Mouse (Mus musculus) midbrain, embryonic 10.5 days (tissue): ENCODE measurements at regions not wholly inside any gene's neighbourhood (a gene's known extent, or its start where the extent isn't known, plus 50 kb on each side); places are given as distances from the start of the nearest gene placed in this dataset.
A peak's percentile ranks its signal among the peaks of the same experiment; 100 is the strongest.

Source experiments
- DNase-seq: peaks from one replicate; pipeline ENCODE4 v3.0.0-alpha.2; 2017; ENCODE audit warnings: low spot score
- H3K27ac ChIP-seq: fragments of 300-500 bp; sonication (generic); replicated peaks from 2 replicates; pipeline ENCODE4 v1.5.1; 2016; ENCODE audit warnings: mild to moderate bottlenecking
- H3K27me3 ChIP-seq: fragments of 300-500 bp; sonication (generic); 2 replicates; pipeline ENCODE4 v1.6.1; 2016; ENCODE audit warnings: low read depth, mild to moderate bottlenecking; ENCODE audit not compliant: poor library complexity, severe bottlenecking
- H3K36me3 ChIP-seq: fragments of 300-500 bp; sonication (generic); 2 replicates; pipeline ENCODE4 v1.6.1; 2016; ENCODE audit warnings: mild to moderate bottlenecking, moderate library complexity
- H3K4me1 ChIP-seq: fragments of 300-500 bp; sonication (generic); 2 replicates; pipeline ENCODE4 v1.6.1; 2016
- H3K4me3 ChIP-seq: fragments of 300-500 bp; sonication (generic); 2 replicates; pipeline ENCODE4 v1.5.1; 2016; ENCODE audit warnings: mild to moderate bottlenecking, moderate library complexity
- H3K9me3 ChIP-seq: fragments of 300-500 bp; sonication (generic); replicated peaks from 2 replicates; pipeline ENCODE4 v1.6.1; 2016; ENCODE audit warnings: mild to moderate bottlenecking
- WGBS: fragments of 180-500 bp; shearing (Covaris S2); methylation state at CpG from one replicate; pipeline ENCODE4 v1.1.7; 2016; 5-methylcytosine and 5-hydroxymethylcytosine counted together

- H3K9me3 ChIP-seq: no peaks in the 10 kb centered on the region
- no peak overlapping the region for H3K4me3 ChIP-seq
- no peak for DNase-seq
- H3K4me1 ChIP-seq: no peaks in the 10 kb centered on the region
- 75% methylated on average over 2 of the region's 2 CpGs for WGBS
- H3K36me3 ChIP-seq: no peaks in the 10 kb centered on the region
- no peaks in the 10 kb centered on the region for H3K27me3 ChIP-seq
- H3K27ac ChIP-seq: no peak overlapping the region
Observed at GRCm38 (mm10) chr15:65646470-65646869, 631.8 kb upstream of the Gm21961 start.

- WGBS: 60% methylated on average over 2 of the region's 2 CpGs
- no peak overlapping the region for H3K27ac ChIP-seq
- DNase-seq: no peak
- H3K36me3 ChIP-seq: no peaks in the 10 kb centered on the region
- H3K4me3 ChIP-seq: no peak overlapping the region
- no peaks in the 10 kb centered on the region for H3K27me3 ChIP-seq
- no peaks in the 10 kb centered on the region for H3K4me1 ChIP-seq
- H3K9me3 ChIP-seq: no peaks in the 10 kb centered on the region
Observed at GRCm38 (mm10) chr15:65639484-65639883, 624.8 kb upstream of the Gm21961 start.

GRCm38 (mm10) chr15:65637520-65638184 is 622.9 kb upstream of the Gm21961 start:
- H3K4me1 ChIP-seq: no peaks in the 10 kb centered on the region
- H3K27ac ChIP-seq: no peak overlapping the region
- no peak overlapping the region for H3K4me3 ChIP-seq
- H3K36me3 ChIP-seq: no peaks in the 10 kb centered on the region
- H3K27me3 ChIP-seq: no peaks in the 10 kb centered on the region
- no peaks in the 10 kb centered on the region for H3K9me3 ChIP-seq
- WGBS: 54% methylated on average over 6 of the region's 6 CpGs
- peak; percentile 42 for DNase-seq

GRCm38 (mm10) chr15:65632440-65632839 is 617.7 kb upstream of the Gm21961 start:
- H3K9me3 ChIP-seq: no peaks in the 10 kb centered on the region
- no peaks in the 10 kb centered on the region for H3K4me1 ChIP-seq
- H3K27ac ChIP-seq: no peak overlapping the region
- no peak overlapping the region for H3K4me3 ChIP-seq
- H3K27me3 ChIP-seq: no peaks in the 10 kb centered on the region
- H3K36me3 ChIP-seq: no peaks in the 10 kb centered on the region
- 83% methylated on average over 5 of the region's 5 CpGs for WGBS
- DNase-seq: no peak

GRCm38 (mm10) chr15:65630476-65630875 is 615.8 kb upstream of the Gm21961 start:
- no peaks in the 10 kb centered on the region for H3K9me3 ChIP-seq
- H3K27ac ChIP-seq: no peak overlapping the region
- 80% methylated on average over 1 of the region's 1 CpGs for WGBS
- H3K27me3 ChIP-seq: no peaks in the 10 kb centered on the region
- H3K4me3 ChIP-seq: no peak overlapping the region
- H3K36me3 ChIP-seq: no peaks in the 10 kb centered on the region
- no peaks in the 10 kb centered on the region for H3K4me1 ChIP-seq
- DNase-seq: no peak

- Histone ChIP-seq H3K4me3 (no peak overlapping the region), H3K4me1 (no peaks in the 10 kb centered on the region), H3K9me3 (no peaks in the 10 kb centered on the region), H3K27me3 (no peaks in the 10 kb centered on the region), H3K36me3 (no peaks in the 10 kb centered on the region), H3K27ac (no peak overlapping the region)
- 69% methylated on average over 2 of the region's 2 CpGs for WGBS
- DNase-seq: no peak
Observed at GRCm38 (mm10) chr15:65592718-65593477, 578.2 kb upstream of the Gm21961 start.

GRCm38 (mm10) chr15:65585566-65585965 is 570.9 kb upstream of the Gm21961 start:
- DNase-seq: no peak
- 80% methylated on average over 2 of the region's 2 CpGs for WGBS
- no peak overlapping the region for H3K27ac ChIP-seq
- no peak overlapping the region for H3K4me3 ChIP-seq
- H3K36me3 ChIP-seq: no peaks in the 10 kb centered on the region
- no peaks in the 10 kb centered on the region for H3K27me3 ChIP-seq
- H3K9me3 ChIP-seq: no peaks in the 10 kb centered on the region
- H3K4me1 ChIP-seq: no peaks in the 10 kb centered on the region

- 95% methylated on average over 1 of the region's 1 CpGs for WGBS
- Histone ChIP-seq H3K27me3 (no peaks in the 10 kb centered on the region), H3K4me3 (no peak overlapping the region), H3K9me3 (no peaks in the 10 kb centered on the region), H3K4me1 (no peaks in the 10 kb centered on the region), H3K27ac (no peak overlapping the region), H3K36me3 (no peaks in the 10 kb centered on the region)
- no peak for DNase-seq
Observed at GRCm38 (mm10) chr15:65579353-65579752, 564.6 kb upstream of the Gm21961 start.

GRCm38 (mm10) chr15:65567931-65568330 is 553.2 kb upstream of the Gm21961 start:
- Histone ChIP-seq H3K27ac (no peak overlapping the region), H3K4me1 (no peaks in the 10 kb centered on the region), H3K27me3 (no peaks in the 10 kb centered on the region), H3K36me3 (no peaks in the 10 kb centered on the region), H3K4me3 (no peak overlapping the region), H3K9me3 (no peaks in the 10 kb centered on the region)
- no peak for DNase-seq
- 85% methylated on average over 2 of the region's 2 CpGs for WGBS

GRCm38 (mm10) chr15:65557846-65558835 is 543.4 kb upstream of the Gm21961 start:
- H3K36me3 ChIP-seq: no peaks in the 10 kb centered on the region
- H3K9me3 ChIP-seq: no peaks in the 10 kb centered on the region
- no peaks in the 10 kb centered on the region for H3K4me1 ChIP-seq
- H3K4me3 ChIP-seq: no peak overlapping the region
- no peak for DNase-seq
- no peaks in the 10 kb centered on the region for H3K27me3 ChIP-seq
- 86% methylated on average over 8 of the region's 8 CpGs for WGBS
- no peak overlapping the region for H3K27ac ChIP-seq

GRCm38 (mm10) chr15:65549046-65549445 is 534.3 kb upstream of the Gm21961 start:
- H3K27ac ChIP-seq: no peak overlapping the region
- DNase-seq: no peak

GRCm38 (mm10) chr15:65535606-65536005 is 520.9 kb upstream of the Gm21961 start:
- Histone ChIP-seq H3K27ac (no peak overlapping the region), H3K27me3 (no peaks in the 10 kb centered on the region), H3K4me3 (no peak overlapping the region), H3K4me1 (no peaks in the 10 kb centered on the region), H3K9me3 (no peaks in the 10 kb centered on the region), H3K36me3 (no peaks in the 10 kb centered on the region)
- DNase-seq: no peak
- WGBS: 82% methylated on average over 3 of the region's 3 CpGs

More at GRCm38 (mm10) chr15:65549046-65549445, 534.3 kb upstream of the Gm21961 start:
- Histone ChIP-seq H3K27me3 (no peaks in the 10 kb centered on the region), H3K9me3 (no peaks in the 10 kb centered on the region), H3K4me3 (no peak overlapping the region), H3K36me3 (no peaks in the 10 kb centered on the region), H3K4me1 (no peaks in the 10 kb centered on the region)
- 89% methylated on average over 2 of the region's 2 CpGs for WGBS
